Mouse (Mus musculus) heart, postnatal 4 days (tissue): ENCODE measurements at regions not wholly inside any gene's neighbourhood (a gene's known extent, or its start where the extent isn't known, plus 50 kb on each side); places are given as distances from the start of the nearest gene placed in this dataset.

Experiments used
- DNase-seq: peaks from one replicate; pipeline ENCODE4 v3.0.0; 2021

- no peak for DNase-seq
Observed at GRCm38 (mm10) chr9:6608428-6609283, 339.0 kb upstream of the Ddi1 start.
